Mouse (Mus musculus) heart, postnatal 0 days (tissue): ENCODE measurements at regions not wholly inside any gene's neighbourhood (a gene's known extent, or its start where the extent isn't known, plus 50 kb on each side); places are given as distances from the start of the nearest gene placed in this dataset.

Experiments
- CTCF ChIP-seq: IDR thresholded peaks from 2 replicates; pipeline ENCODE4 v1.5.1; 2016; ENCODE audit warnings: antibody characterized with exemption, control low read depth, low read depth
- EP300 ChIP-seq: IDR thresholded peaks from 2 replicates; pipeline ENCODE4 v1.6.1; 2016; ENCODE audit warnings: antibody characterized with exemption, low read depth

DNA sequence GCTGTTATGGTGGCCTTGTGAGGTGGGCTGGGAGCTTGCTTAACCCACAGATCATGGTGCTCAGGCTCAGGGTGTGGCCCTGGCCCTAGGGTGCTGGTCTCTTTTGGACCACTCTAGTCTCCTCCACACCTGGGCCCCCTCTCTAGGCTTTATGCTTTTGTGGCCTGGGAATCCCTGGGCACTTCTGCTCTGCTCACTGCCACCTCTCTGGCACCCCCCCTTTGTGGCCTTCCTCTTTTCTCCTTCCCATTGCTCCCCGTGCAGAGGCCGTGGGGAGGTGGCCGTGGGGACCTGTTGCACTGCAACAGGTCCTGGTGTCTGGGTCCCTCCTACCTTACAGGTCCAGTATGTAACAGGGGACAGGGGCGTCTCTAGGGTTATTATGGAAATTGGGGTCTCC is 80.3 kb downstream of the Wdr5 start:
- no peak for TF ChIP-seq EP300
- TF ChIP-seq CTCF = no peak
